Mouse (Mus musculus) neural tube, embryonic 13.5 days (tissue): ENCODE results near the gene Spata17. TPM values are rescaled to one million over a fixed set of nuclear protein-coding genes. Genes with fewer than 3 reads are reported as not detected.

Experiments used
- ATAC-seq: fragments of 200-750 bp; cut with Nextera tagmentation; 2 replicates; pipeline ENCODE4 v1.8.0; 2017; ENCODE audit warnings: low read depth, mild to moderate bottlenecking, moderate TSS enrichment, moderate library complexity
- H3K27ac ChIP-seq: fragments of 300-500 bp; sonication (generic); replicated peaks from 2 replicates; pipeline ENCODE4 v1.5.1; 2015; ENCODE audit warnings: moderate library complexity, mild to moderate bottlenecking, inconsistent platforms
- H3K27me3 ChIP-seq: fragments of 300-500 bp; sonication (generic); 2 replicates; pipeline ENCODE4 v1.6.1; 2015; ENCODE audit warnings: mild to moderate bottlenecking, inconsistent platforms
- H3K36me3 ChIP-seq: fragments of 300-500 bp; sonication (generic); 2 replicates; pipeline ENCODE4 v1.6.1; 2015; ENCODE audit warnings: mild to moderate bottlenecking, inconsistent platforms
- H3K4me1 ChIP-seq: fragments of 300-500 bp; sonication (generic); replicated peaks from 2 replicates; pipeline ENCODE4 v1.6.1; 2015; ENCODE audit warnings: inconsistent platforms
- H3K4me2 ChIP-seq: fragments of 300-500 bp; sonication (generic); 2 replicates; pipeline ENCODE4 v1.6.1; 2015; ENCODE audit warnings: inconsistent platforms, mild to moderate bottlenecking, moderate library complexity
- H3K4me3 ChIP-seq: fragments of 300-500 bp; sonication (generic); 2 replicates; pipeline ENCODE4 v1.5.1; 2015; ENCODE audit warnings: mild to moderate bottlenecking, inconsistent platforms
- H3K9ac ChIP-seq: fragments of 300-500 bp; sonication (generic); 2 replicates; pipeline ENCODE4 v1.6.1; 2015; ENCODE audit warnings: moderate library complexity, mild to moderate bottlenecking, inconsistent platforms
- H3K9me3 ChIP-seq: fragments of 300-500 bp; sonication (generic); 2 replicates; pipeline ENCODE4 v1.6.1; 2016; ENCODE audit warnings: inconsistent platforms
- WGBS: fragments of 180-500 bp; shearing (Covaris S2); methylation state at CpG from one replicate; pipeline ENCODE4 v1.1.7; 2015; 5-methylcytosine and 5-hydroxymethylcytosine counted together
- polyA plus RNA-seq: library from polyadenylated mRNA; unstranded; fragments of >200 nt; fragmentation: Nextera tagmentation; extraction: Ambion mirVana; gene quantifications from 2 replicates; pipeline ENCODE4 v1.2.1, GENCODE M21; 2015

The Spata17 gene
- polyA plus RNA-seq, result 0.98 and 1.3 TPM in 2 replicates

DNA sequence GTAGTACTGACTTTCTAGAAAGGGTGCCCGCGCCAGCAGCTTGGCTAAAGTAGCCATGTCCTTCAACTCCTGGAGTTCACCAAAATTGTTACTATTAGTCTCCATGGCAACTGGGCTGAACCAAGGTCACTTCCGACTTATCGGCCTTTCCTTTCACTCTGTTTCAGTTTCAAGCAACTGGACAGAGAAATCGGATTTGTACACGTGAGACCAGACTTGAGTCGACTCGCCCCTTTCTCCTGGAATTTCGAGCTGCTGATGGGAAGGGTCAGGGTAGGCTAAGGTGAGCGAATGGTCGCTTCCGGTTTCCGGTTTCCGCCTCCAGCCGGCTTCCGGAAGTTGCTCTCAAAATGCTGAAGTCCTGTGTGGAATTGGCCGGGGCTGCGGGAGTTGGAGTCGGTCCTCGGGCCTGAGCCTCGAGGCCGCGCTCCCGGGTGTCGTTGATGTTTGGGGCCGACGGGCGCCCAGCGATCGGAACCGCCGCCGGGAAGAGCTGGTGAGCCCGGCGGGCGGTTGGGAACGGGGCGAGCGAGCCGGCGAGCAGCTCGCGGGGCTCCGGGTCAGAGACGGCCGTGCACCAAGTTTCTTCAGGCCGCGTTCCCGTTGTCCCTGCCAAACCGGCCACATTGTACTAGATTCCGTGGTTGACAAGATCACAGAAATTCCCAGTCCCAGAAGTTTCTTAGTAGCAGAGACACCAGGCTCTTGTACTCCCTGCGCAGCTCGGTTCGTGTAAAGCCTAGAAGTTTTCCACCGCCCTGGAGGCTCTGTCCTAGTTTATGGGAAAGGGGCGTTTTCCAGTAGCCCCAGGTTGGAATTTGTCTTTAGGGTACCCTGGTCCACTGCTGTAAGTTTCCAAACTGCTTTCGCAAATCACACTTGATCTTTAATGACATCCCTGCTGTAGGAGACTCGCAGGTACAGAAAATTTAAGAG is at the start of gene Spata17, which contains the start of gene Gpatch2:
Gene Spata17 (minus strand): TSS at position 285 of the 936 bp plus-strand sequence.
Gene Gpatch2 (plus strand): TSS at position 328 of the 936 bp plus-strand sequence.
- H3K27me3 ChIP-seq, result no peaks in the 10 kb centered on the region
- WGBS, result 1% methylated on average over 58 of the region's 58 CpGs
- H3K4me2 ChIP-seq, result peak within 1 kb of the TSS; percentile 88
- H3K27ac ChIP-seq, result peak within 1 kb of the TSS; percentile 72
- H3K4me1 ChIP-seq, result peaks cover 18% of the 10 kb centered on the region
- H3K9ac ChIP-seq, result peak within 1 kb of the TSS; percentile 88
- no peaks in the 10 kb centered on the region for H3K36me3 ChIP-seq
- peak; percentile 88 for ATAC-seq
- peak within 1 kb of the TSS; percentile 92 for H3K4me3 ChIP-seq
- H3K9me3 ChIP-seq, result no peaks in the 10 kb centered on the region

DNA sequence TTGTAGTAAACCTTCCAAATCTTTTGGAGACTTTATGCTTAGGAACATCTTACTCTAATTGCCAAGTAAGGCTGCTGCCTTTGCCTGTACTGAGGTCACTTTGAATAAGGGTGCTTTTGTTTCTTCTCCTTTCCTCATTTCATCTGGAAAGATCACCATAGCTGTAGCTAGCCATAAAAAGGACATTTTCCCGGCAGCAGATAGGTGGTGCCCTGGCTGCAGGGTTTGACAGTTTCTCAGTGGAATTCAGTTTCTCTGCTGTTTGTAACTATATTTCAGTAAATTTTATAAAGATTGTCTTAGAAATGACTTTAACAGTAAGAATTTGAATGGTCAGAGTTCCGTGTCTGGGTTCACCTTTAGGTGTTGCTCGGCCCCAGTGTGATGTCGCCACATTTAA is 43.5 kb upstream of the Spata17 start:
- ATAC-seq, result no peak
- no peak overlapping the region for H3K27ac ChIP-seq

DNA sequence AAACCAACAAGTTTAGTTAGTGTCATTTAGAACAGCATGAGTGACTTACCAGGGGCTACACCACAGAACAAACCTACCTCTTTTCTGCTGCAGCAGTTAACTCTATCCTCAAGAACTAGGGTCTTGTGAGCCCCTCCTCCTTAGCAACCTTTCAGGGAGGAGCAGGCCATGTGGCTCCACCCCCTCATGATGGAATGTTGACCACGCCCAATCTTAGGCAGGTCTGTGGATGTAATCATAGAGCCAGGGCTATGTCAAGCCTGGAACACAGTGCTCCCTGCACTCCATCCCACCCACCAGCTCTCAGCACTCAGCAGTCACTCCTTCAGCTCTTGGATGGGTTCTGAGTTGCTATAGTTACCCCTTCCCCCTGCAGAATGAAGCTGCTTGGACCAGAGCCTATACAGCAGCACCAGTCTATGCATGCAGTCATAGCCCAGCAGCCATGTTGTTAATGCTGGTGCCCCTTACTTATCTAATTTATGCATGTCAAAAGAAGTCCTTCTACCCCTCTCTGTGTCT is 35.5 kb upstream of the Spata17 start:
- no peak overlapping the region for H3K4me3 ChIP-seq
- no peak overlapping the region for H3K27ac ChIP-seq
- no peaks in the 10 kb centered on the region for H3K4me1 ChIP-seq
- no peak overlapping the region for H3K9ac ChIP-seq
- H3K27me3 ChIP-seq, result no peaks in the 10 kb centered on the region
- no peak overlapping the region for H3K4me2 ChIP-seq
- 91% methylated on average over 1 of the region's 1 CpGs for WGBS
- H3K9me3 ChIP-seq, result no peaks in the 10 kb centered on the region
- H3K36me3 ChIP-seq, result no peaks in the 10 kb centered on the region
- no peak for ATAC-seq

More for the DNA sequence above, 43.5 kb upstream of the Spata17 start:
- Histone ChIP-seq H3K9ac (no peak overlapping the region), H3K4me3 (no peak overlapping the region), H3K27me3 (no peaks in the 10 kb centered on the region), H3K4me1 (peaks cover 19% of the 10 kb centered on the region), H3K36me3 (no peaks in the 10 kb centered on the region), H3K4me2 (no peak overlapping the region), H3K9me3 (no peaks in the 10 kb centered on the region)
- WGBS, result 68% methylated on average over 4 of the region's 4 CpGs

DNA sequence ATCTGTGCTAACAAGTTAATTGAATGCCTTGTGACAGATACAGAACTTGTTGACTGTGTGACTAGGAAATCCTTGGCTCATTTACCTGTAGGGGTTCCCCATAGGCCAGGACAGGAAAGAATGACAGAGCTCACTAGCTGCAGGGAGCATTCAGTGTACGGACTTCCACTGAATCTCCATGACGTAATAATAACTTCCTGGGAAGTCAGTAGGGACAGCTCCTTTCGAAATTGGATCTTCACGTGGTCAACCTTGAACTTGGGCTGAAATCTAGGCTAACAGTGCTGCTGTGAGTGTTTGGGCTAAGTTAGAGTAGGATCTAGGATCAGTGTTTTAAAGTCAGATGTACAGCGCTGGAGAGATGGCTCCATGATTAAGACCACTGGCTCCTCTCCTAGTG is 29.5 kb upstream of the Spata17 start:
- Histone ChIP-seq H3K4me3 (no peak overlapping the region), H3K27ac (no peak overlapping the region), H3K9ac (no peak overlapping the region), H3K9me3 (no peaks in the 10 kb centered on the region), H3K4me2 (no peak overlapping the region), H3K36me3 (no peaks in the 10 kb centered on the region), H3K4me1 (no peaks in the 10 kb centered on the region), H3K27me3 (no peaks in the 10 kb centered on the region)
- WGBS, result 88% methylated on average over 5 of the region's 5 CpGs
- no peak for ATAC-seq

GRCm38 (mm10) chr1:187241329-187241728 is 26.1 kb upstream of the Spata17 start:
- Histone ChIP-seq H3K27ac (no peak overlapping the region), H3K9me3 (no peaks in the 10 kb centered on the region), H3K4me1 (no peaks in the 10 kb centered on the region), H3K9ac (no peak overlapping the region), H3K27me3 (no peaks in the 10 kb centered on the region), H3K36me3 (no peaks in the 10 kb centered on the region), H3K4me3 (no peak overlapping the region), H3K4me2 (no peak overlapping the region)
- 88% methylated on average over 5 of the region's 5 CpGs for WGBS
- no peak for ATAC-seq

DNA sequence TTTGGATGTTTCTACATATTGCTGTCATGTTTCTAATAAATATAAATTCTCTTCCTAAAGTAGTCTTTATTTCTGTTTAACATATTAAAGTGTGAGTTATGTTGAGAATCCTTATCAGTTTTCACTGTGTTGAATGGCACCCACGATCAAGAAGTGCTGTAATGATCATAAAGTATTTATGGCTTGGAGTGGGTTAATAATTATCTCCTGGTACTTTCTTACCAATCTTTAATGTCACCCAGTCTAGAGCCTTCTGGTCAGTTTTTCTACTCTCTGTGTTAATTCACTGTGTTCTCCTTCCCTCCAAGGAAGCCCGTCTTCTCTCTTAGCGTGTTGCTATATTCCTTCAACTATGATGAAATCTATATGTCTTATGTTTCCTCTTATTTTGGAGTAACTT is 25.0 kb upstream of the Spata17 start:
- Histone ChIP-seq H3K36me3 (no peaks in the 10 kb centered on the region), H3K4me2 (no peak overlapping the region), H3K27ac (no peak overlapping the region), H3K27me3 (no peaks in the 10 kb centered on the region), H3K9ac (no peak overlapping the region), H3K4me3 (no peak overlapping the region), H3K4me1 (no peaks in the 10 kb centered on the region), H3K9me3 (no peaks in the 10 kb centered on the region)
- no peak for ATAC-seq
- 95% methylated on average over 3 of the region's 3 CpGs for WGBS

DNA sequence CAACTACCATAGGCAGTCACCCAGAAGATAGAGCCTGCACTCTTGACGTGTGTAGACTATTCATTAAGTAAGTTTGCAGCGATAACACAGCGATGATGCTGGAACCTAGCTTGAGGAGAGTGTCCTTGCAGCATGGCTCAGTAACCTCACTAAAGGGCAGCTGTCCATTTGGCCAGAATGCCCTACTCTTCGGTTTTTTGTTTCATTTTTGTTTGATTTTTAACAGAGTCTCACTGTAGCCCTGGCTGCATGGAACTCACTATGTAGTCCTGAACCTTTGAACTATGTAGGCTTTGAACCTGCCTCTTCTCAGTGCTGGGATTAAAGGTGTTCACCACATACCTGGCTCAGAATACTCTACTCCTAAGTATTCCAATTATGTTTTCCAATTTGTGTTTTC is 22.8 kb upstream of the Spata17 start:
- Histone ChIP-seq H3K4me1 (no peaks in the 10 kb centered on the region), H3K36me3 (peaks cover 12% of the 10 kb centered on the region), H3K9me3 (no peaks in the 10 kb centered on the region), H3K4me3 (no peak overlapping the region), H3K27me3 (no peaks in the 10 kb centered on the region), H3K9ac (no peak overlapping the region), H3K27ac (no peak overlapping the region), H3K4me2 (no peak overlapping the region)
- WGBS, result 95% methylated on average over 4 of the region's 4 CpGs
- no peak for ATAC-seq

DNA sequence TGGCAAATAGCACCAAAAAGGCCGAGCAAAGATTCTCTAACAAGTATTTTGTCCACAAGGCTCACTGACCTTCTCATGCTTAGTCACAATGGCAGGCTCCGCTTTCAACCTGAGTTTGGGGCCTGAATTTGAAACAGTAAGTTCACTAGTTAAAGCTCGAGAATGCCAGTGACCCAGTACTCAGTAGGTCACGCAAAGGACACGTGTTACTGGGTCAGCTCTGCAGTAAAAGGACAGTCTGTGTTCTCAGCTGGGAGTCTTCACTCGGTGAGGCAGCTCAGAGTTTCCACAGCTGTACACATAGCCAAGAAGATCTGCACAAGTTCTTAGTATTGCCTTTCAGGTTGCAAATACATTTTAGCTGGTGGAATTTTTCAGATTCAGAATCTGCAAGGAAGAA is 21.0 kb upstream of the Spata17 start:
- no peaks in the 10 kb centered on the region for H3K27me3 ChIP-seq
- peaks cover 13% of the 10 kb centered on the region for H3K36me3 ChIP-seq
- 75% methylated on average over 6 of the region's 6 CpGs for WGBS
- no peak overlapping the region for H3K4me2 ChIP-seq
- H3K9me3 ChIP-seq, result no peaks in the 10 kb centered on the region
- H3K4me1 ChIP-seq, result no peaks in the 10 kb centered on the region
- H3K4me3 ChIP-seq, result no peak overlapping the region
- H3K27ac ChIP-seq, result no peak overlapping the region
- ATAC-seq, result no peak
- H3K9ac ChIP-seq, result no peak overlapping the region

- H3K4me3 ChIP-seq, result no peak overlapping the region
- H3K27me3 ChIP-seq, result no peaks in the 10 kb centered on the region
- no peak overlapping the region for H3K9ac ChIP-seq
- no peak overlapping the region for H3K4me2 ChIP-seq
- H3K4me1 ChIP-seq, result 0 out of 2 replicates have a peak, but pooled peaks cover 2% of the 10 kb centered on the region
- H3K9me3 ChIP-seq, result no peaks in the 10 kb centered on the region
- H3K27ac ChIP-seq, result no peak overlapping the region
- ATAC-seq, result no peak
- H3K36me3 ChIP-seq, result peaks cover 13% of the 10 kb centered on the region
- WGBS, result 92% methylated on average over 3 of the region's 3 CpGs
Observed at GRCm38 (mm10) chr1:187235161-187235560, 19.9 kb upstream of the Spata17 start.

- Histone ChIP-seq H3K27me3 (no peaks in the 10 kb centered on the region), H3K4me3 (no peak overlapping the region), H3K36me3 (peaks cover 13% of the 10 kb centered on the region), H3K27ac (no peak overlapping the region), H3K9me3 (no peaks in the 10 kb centered on the region), H3K4me1 (0 out of 2 replicates have a peak, but pooled peaks cover 5% of the 10 kb centered on the region), H3K4me2 (no peak overlapping the region), H3K9ac (no peak overlapping the region)
- 65% methylated on average over 7 of the region's 7 CpGs for WGBS
- no peak for ATAC-seq
Observed at GRCm38 (mm10) chr1:187232996-187233615, 17.8 kb upstream of the Spata17 start.

- H3K27me3 ChIP-seq, result no peaks in the 10 kb centered on the region
- 90% methylated on average over 14 of the region's 14 CpGs for WGBS
- H3K4me3 ChIP-seq, result no peak overlapping the region
- no peak overlapping the region for H3K9ac ChIP-seq
- no peak overlapping the region for H3K27ac ChIP-seq
- 0 out of 2 replicates have a peak, but pooled peaks cover 11% of the 10 kb centered on the region for H3K4me1 ChIP-seq
- H3K36me3 ChIP-seq, result peaks cover 13% of the 10 kb centered on the region
- ATAC-seq, result no peak
- H3K4me2 ChIP-seq, result no peak overlapping the region
- no peaks in the 10 kb centered on the region for H3K9me3 ChIP-seq
Observed at GRCm38 (mm10) chr1:187232196-187232955, 17.1 kb upstream of the Spata17 start.
